Mouse (Mus musculus): ENCODE measurements around the gene Rnf10.

The Rnf10 gene

DNA sequence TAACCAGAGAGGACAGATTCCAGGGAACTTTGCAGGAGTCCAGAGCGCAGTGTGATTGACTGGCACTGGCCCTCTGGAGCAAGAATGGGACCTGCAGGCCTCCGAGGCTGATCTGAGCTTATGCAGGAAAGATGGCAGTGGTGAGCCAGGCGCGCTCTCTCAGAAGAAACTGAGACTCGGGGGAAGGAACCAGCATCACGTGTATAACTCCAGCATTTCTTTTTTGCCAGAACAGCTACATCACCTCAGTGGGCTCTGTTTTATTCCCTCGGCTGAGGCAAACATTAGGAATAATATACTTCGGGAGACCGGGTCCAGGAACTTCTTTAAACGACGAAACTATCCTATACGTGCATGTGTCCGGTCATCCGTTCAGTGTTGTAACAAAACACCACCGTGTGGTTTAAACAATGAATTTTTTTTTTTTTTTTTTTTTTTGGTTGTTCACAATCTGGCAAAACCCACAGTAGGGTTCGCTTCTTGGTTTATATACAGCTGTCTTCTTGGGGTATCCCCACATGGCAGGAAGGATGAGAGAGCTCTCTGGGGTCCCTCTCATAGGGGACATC, 41.1 kb downstream of the Rnf10 start:
- TF ChIP-seq GATA4 (IDR thresholded peaks at IDR 0.05; ENCODE audit: insufficient replicate concordance, low read length) = no peak

DNA sequence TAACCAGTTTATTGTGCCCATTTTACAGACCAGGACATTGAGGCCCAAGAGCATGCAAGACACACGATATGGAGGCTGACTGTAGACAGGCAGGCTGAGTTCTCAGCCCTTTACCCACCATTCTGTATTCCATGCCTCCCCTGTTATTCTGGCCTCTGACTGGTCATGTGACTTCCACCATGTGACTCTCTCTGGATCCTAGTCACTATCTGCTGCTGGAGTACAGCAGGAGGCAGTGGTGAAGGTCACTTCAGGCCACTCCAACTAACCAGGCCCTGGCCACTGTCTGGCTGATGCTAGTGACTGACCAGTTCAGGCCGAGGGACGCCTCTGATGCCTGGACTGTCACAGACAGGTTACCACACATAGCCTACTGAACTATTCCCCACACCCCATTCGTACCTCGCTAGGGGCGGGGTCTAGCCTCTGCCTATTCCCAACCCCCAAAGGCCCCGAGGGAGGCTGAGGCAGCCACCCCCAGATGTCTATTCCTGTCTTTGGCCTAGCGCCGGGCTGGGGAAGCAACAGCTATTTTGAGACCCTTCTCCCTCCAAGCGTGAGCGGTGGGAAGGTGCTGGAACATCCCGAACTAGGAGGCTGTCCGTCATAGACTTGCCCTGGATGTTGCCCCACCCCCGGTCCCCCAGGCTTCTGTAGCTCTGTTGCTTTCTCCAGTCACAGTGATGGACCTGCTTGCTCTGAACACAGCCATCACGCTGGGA, 41.7 kb downstream of the Rnf10 start:
- no peak for TF ChIP-seq GATA4 (IDR thresholded peaks at IDR 0.05; ENCODE audit: insufficient replicate concordance, low read length)

DNA sequence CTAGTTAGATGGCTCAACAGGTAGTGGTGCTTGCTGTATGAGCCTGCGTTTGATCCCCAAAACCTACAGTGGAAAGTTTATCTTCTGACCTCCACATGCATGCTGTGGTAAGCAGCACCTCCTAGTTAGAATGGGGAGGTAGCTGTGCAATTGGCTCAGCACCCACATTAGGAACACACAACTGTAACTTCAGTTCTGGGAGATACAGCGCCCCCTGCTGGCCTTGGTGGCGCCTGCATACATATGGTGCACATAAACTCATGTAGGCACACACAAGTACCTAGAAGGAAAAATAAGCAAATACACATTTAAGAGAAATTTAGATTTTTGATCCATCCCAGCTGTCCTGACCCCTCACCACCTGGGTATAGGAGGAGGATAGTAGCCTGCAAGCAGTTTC, 50.2 kb downstream of the Rnf10 start:
- no peak for TF ChIP-seq GATA4 (IDR thresholded peaks at IDR 0.05; ENCODE audit: insufficient replicate concordance, low read length)

GRCm38 (mm10) chr5:115220931-115221640, 51.6 kb downstream of the Rnf10 start:
- no peak for TF ChIP-seq GATA4 (IDR thresholded peaks at IDR 0.05; ENCODE audit: insufficient replicate concordance, low read length)

- no peak for TF ChIP-seq GATA4 (IDR thresholded peaks at IDR 0.05; ENCODE audit: insufficient replicate concordance, low read length)
Observed at GRCm38 (mm10) chr5:115217998-115218397, 54.7 kb downstream of the Rnf10 start.

DNA sequence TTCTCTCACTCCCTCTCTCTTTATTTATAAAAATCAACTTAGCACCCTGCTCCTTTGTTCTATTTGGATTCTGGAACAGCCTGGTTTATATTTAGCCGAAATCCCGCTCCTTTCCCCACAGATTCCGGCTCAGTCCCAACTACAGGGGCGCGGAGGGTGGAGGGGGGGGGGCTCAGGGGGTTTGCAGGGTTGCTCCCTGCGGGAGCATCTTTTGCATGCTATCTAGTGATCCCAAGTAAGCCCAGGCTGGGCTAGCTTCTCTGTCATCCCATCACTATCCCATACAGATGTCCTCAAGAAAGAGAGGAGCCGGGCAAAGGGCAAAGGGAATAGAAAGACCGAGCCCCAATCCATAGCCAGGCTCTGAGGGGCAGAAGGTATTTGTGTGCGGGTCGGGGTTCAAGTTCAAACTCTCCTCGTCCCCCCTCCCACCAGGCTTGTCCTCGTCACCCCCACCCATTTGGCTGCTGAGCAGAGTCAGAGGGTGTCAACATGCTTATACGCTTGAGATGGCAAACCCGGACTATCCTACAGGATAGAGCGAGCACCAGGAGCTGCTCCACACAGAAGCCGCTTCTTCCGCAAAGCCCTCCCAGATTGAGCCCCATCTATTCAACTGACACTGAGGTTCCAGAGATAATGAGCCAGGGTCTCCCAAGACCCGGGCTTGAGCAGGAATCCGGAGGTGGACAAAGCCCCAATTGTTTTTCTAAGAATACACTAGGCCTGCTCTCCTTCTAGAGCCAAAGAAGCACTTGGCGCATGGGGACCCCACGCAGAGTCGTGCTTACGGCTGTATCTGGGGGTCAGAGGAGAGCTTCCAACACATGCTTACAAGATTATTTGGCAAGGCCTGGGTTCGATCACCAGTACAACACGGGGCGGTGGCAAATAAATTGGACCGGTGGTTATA, 57.2 kb downstream of the Rnf10 start:
- no peak for TF ChIP-seq GATA4 (IDR thresholded peaks at IDR 0.05; ENCODE audit: insufficient replicate concordance, low read length)

- no peak for TF ChIP-seq GATA4 (IDR thresholded peaks at IDR 0.05; ENCODE audit: insufficient replicate concordance, low read length)
Observed at GRCm38 (mm10) chr5:115214864-115215263, 57.8 kb downstream of the Rnf10 start.

DNA sequence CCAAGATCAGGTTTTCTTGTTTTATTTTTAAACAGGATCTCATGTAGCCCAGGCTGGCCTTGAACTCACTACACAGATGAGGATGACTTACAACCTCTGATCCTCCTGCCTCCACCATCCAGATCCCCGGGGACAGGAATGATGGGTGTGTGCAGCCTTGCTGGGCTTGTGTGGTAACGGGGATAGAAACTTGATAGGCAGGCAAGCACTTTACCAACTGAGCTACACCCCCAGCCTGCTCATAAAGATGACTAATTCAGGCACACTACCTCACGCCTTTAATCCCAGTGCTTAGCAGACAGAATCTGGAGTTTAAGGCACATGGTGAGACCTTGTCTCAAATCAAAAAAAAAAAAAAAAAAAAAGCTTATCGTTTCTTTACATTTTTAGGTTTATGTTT, 59.8 kb downstream of the Rnf10 start:
- no peak for TF ChIP-seq GATA4 (IDR thresholded peaks at IDR 0.05; ENCODE audit: insufficient replicate concordance, low read length)

DNA sequence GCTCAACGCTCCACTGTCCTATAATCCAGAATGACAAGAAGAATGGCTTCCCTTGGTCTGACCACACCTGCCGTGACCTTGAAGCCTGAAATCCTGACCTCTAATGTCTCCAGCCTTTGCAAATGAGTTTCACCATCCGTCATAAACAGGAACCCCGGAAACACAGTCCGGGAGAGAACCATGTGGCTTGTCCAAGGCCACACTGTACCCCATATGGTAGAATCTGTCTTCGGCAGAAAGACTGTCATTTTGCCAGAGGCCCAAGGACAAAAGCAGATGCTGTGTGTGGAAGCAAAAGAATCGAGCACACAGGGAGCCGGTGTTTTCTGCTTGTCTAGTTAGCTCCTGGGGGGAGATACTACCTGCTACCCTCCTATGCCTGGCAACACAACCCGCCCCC, 60.2 kb downstream of the Rnf10 start:
- no peak for TF ChIP-seq GATA4 (IDR thresholded peaks at IDR 0.05; ENCODE audit: insufficient replicate concordance, low read length)

GRCm38 (mm10) chr5:115210380-115210779, 62.3 kb downstream of the Rnf10 start:
- TF ChIP-seq GATA4 (IDR thresholded peaks at IDR 0.05; ENCODE audit: insufficient replicate concordance, low read length) = no peak

DNA sequence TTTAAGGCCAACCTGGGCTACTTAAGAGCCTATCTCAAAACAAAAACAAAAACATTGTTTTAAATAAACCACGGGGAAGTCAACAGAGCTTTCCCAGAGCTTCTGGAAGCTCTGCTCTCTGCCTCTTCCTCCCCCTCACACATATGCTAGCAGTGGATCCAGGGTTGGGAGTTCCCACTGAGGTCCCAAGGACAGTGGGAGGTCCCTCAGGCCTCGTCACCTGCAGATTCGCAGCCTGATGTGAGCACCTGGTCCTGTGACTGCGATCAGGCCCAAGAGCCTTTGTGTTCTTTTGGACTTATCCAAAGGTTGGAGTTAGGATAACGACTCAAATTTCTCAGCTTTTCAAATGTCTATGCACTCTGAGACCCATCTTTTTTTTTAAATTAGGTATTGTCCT, 64.1 kb downstream of the Rnf10 start:
- TF ChIP-seq GATA4 (IDR thresholded peaks at IDR 0.05; ENCODE audit: insufficient replicate concordance, low read length) = no peak

- no peak for TF ChIP-seq GATA4 (IDR thresholded peaks at IDR 0.05; ENCODE audit: insufficient replicate concordance, low read length)
Observed at GRCm38 (mm10) chr5:115207892-115208291, 64.8 kb downstream of the Rnf10 start.

DNA sequence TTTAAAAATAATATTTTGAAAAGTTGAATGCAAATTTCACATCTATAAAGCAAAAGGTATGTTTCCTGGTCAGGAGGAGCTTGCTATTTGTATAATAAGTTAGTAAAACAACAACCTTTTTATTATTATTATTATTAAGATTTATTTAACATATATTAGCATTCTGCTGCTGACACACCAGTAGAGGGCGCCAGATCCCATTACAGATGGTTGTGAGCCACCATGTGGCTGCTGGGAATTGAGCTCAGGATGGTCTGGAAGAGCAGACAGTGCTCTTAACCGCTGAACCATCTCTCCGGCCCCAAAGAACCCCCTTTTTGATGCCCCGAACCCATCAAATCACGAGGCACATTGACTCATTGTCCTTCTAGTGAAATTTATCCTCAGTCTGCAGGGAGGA, 65.5 kb downstream of the Rnf10 start:
- TF ChIP-seq GATA4 (IDR thresholded peaks at IDR 0.05; ENCODE audit: insufficient replicate concordance, low read length) = no peak

GRCm38 (mm10) chr5:115204562-115205311, 68.0 kb downstream of the Rnf10 start:
- TF ChIP-seq GATA4 (IDR thresholded peaks at IDR 0.05; ENCODE audit: insufficient replicate concordance, low read length) = no peak

Measured in liver, adult (tissue).